Mouse (Mus musculus) urinary bladder, postnatal 10 days (tissue): ENCODE measurements around the gene Trmt112.
A peak's percentile ranks its signal among the peaks of the same experiment; 100 is the strongest.

Source experiments
- DNase-seq: peaks from one replicate; pipeline ENCODE4 v3.0.0; 2022; ENCODE audit warnings: low spot score

Gene Trmt112

GRCm38 (mm10) chr19:6949532-6949931 lies 40.0 kb downstream of the Trmt112 start:
- no peak for DNase-seq

- DNase-seq = no peak
Observed at GRCm38 (mm10) chr19:6949951-6950350, 40.5 kb downstream of the Trmt112 start.

GRCm38 (mm10) chr19:6950613-6951153 lies 41.2 kb downstream of the Trmt112 start:
- DNase-seq = no peak

- DNase-seq = peak; percentile 70
Observed at GRCm38 (mm10) chr19:6951381-6951968, 42.0 kb downstream of the Trmt112 start.

GRCm38 (mm10) chr19:6951994-6952711 lies 42.7 kb downstream of the Trmt112 start:
- peak; percentile 57 for DNase-seq

- no peak for DNase-seq
Observed at GRCm38 (mm10) chr19:6952712-6953037, 43.2 kb downstream of the Trmt112 start.

- no peak for DNase-seq
Observed at GRCm38 (mm10) chr19:6954046-6954445, 44.5 kb downstream of the Trmt112 start.

- DNase-seq = no peak
Observed at GRCm38 (mm10) chr19:6955424-6955823, 45.9 kb downstream of the Trmt112 start.

- no peak for DNase-seq
Observed at GRCm38 (mm10) chr19:6956461-6956860, 47.0 kb downstream of the Trmt112 start.
